Mouse (Mus musculus) heart, embryonic 12.5 days (tissue): ENCODE results near the gene Nckap5. TPM values are rescaled to one million over a fixed set of nuclear protein-coding genes. Genes with fewer than 3 reads are reported as not detected.
"Not testable (repeated sequence)": the region's sequence is repeated elsewhere in the genome, so short reads cannot be mapped to it uniquely, and the experiment has no call there.

Experiments used
- ATAC-seq: fragments of 200-750 bp; cut with Nextera tagmentation; 2 replicates; pipeline ENCODE4 v1.8.0; 2017; ENCODE audit warnings: moderate TSS enrichment, moderate library complexity; ENCODE audit not compliant: insufficient number of reproducible peaks, low FRiP score
- H3K27ac ChIP-seq: fragments of 300-500 bp; sonication (generic); 2 replicates; pipeline ENCODE4 v1.5.1; 2016; ENCODE audit warnings: mild to moderate bottlenecking, moderate library complexity; ENCODE audit not compliant: poor library complexity, severe bottlenecking
- H3K27me3 ChIP-seq: fragments of 300-500 bp; sonication (generic); replicated peaks from 2 replicates; pipeline ENCODE4 v1.6.1; 2016; ENCODE audit warnings: mild to moderate bottlenecking, moderate library complexity
- H3K36me3 ChIP-seq: fragments of 300-500 bp; sonication (generic); 2 replicates; pipeline ENCODE4 v1.6.1; 2016; ENCODE audit warnings: mild to moderate bottlenecking, moderate library complexity
- H3K4me1 ChIP-seq: fragments of 300-500 bp; sonication (generic); replicated peaks from 2 replicates; pipeline ENCODE4 v1.6.1; 2016; ENCODE audit warnings: mild to moderate bottlenecking
- H3K4me2 ChIP-seq: fragments of 300-500 bp; sonication (generic); 2 replicates; pipeline ENCODE4 v1.6.1; 2016; ENCODE audit warnings: mild to moderate bottlenecking, moderate library complexity
- H3K4me3 ChIP-seq: fragments of 300-500 bp; sonication (generic); 2 replicates; pipeline ENCODE4 v1.5.1; 2016; ENCODE audit warnings: mild to moderate bottlenecking
- H3K9ac ChIP-seq: fragments of 300-500 bp; sonication (generic); 2 replicates; pipeline ENCODE4 v1.6.1; 2016; ENCODE audit warnings: mild to moderate bottlenecking, moderate library complexity
- H3K9me3 ChIP-seq: fragments of 300-500 bp; sonication (generic); replicated peaks from 2 replicates; pipeline ENCODE4 v1.6.1; 2016; ENCODE audit warnings: mild to moderate bottlenecking, moderate library complexity
- WGBS: fragments of 180-500 bp; shearing (Covaris S2); methylation state at CpG from one replicate; pipeline ENCODE4 v1.1.7; 2016; 5-methylcytosine and 5-hydroxymethylcytosine counted together
- polyA plus RNA-seq: library from polyadenylated mRNA; unstranded; fragments of >200 nt; fragmentation: Nextera tagmentation; extraction: Ambion mirVana; gene quantifications from 2 replicates; pipeline ENCODE4 v1.2.1, GENCODE M21; 2016

Gene Nckap5
- polyA plus RNA-seq, 1 experiment from 2014 or later, result 3.8 TPM

GRCm38 (mm10) chr1:126824841-126825240, 5.8 kb downstream of the Nckap5 start:
- WGBS, result 31% methylated on average over 3 of the region's 3 CpGs
- no peaks in the 10 kb centered on the region for H3K27me3 ChIP-seq
- no peak for ATAC-seq
- H3K4me3 ChIP-seq, result no peak overlapping the region
- no peaks in the 10 kb centered on the region for H3K9me3 ChIP-seq
- no peaks in the 10 kb centered on the region for H3K36me3 ChIP-seq
- H3K27ac ChIP-seq, result no peak overlapping the region
- peaks cover 5% of the 10 kb centered on the region; the same call in 1 of the 2 replicates for H3K4me1 ChIP-seq
- no peak overlapping the region for H3K4me2 ChIP-seq
- H3K9ac ChIP-seq, result no peak overlapping the region

- WGBS, result 67% methylated on average over 6 of the region's 6 CpGs
- H3K27me3 ChIP-seq, result no peaks in the 10 kb centered on the region
- no peak overlapping the region for H3K4me3 ChIP-seq
- no peak overlapping the region for H3K27ac ChIP-seq
- peaks cover 13% of the 10 kb centered on the region for H3K4me1 ChIP-seq
- H3K4me2 ChIP-seq, result no peak overlapping the region
- ATAC-seq, result no peak
- no peak overlapping the region for H3K9ac ChIP-seq
- H3K9me3 ChIP-seq, result no peaks in the 10 kb centered on the region
- no peaks in the 10 kb centered on the region for H3K36me3 ChIP-seq
Measured at GRCm38 (mm10) chr1:126822246-126822645, 8.4 kb downstream of the Nckap5 start.

GRCm38 (mm10) chr1:126817381-126818034, 13.1 kb downstream of the Nckap5 start:
- H3K4me2 ChIP-seq, result peak overlapping the region; percentile 16; the same call in 1 of the 2 replicates
- no peaks in the 10 kb centered on the region for H3K27me3 ChIP-seq
- peaks cover 13% of the 10 kb centered on the region for H3K4me1 ChIP-seq
- peak; percentile 73; the same call in 1 of the 2 replicates for ATAC-seq
- H3K9me3 ChIP-seq, result 0 out of 2 replicates have a peak, but pooled peaks cover 3% of the 10 kb centered on the region
- whole genome bisulfite sequencing, result 18% methylated on average over 9 of the region's 9 CpGs
- no peak overlapping the region for H3K27ac ChIP-seq
- no peaks in the 10 kb centered on the region for H3K36me3 ChIP-seq
- H3K9ac ChIP-seq, result no peak overlapping the region
- no peak overlapping the region for H3K4me3 ChIP-seq

- H3K36me3 ChIP-seq, result no peaks in the 10 kb centered on the region
- no peak overlapping the region for H3K9ac ChIP-seq
- H3K27me3 ChIP-seq, result no peaks in the 10 kb centered on the region
- no peak overlapping the region for H3K4me3 ChIP-seq
- peaks cover 3% of the 10 kb centered on the region; the same call in 1 of the 2 replicates for H3K4me1 ChIP-seq
- H3K4me2 ChIP-seq, result no peak overlapping the region
- no peak overlapping the region for H3K27ac ChIP-seq
- 65% methylated on average over 3 of the region's 3 CpGs for WGBS
- ATAC-seq, result no peak
- no peaks in the 10 kb centered on the region for H3K9me3 ChIP-seq
Measured at GRCm38 (mm10) chr1:126806994-126807611, 23.5 kb downstream of the Nckap5 start.

GRCm38 (mm10) chr1:126806548-126806947, 24.1 kb downstream of the Nckap5 start:
- no peak for ATAC-seq
- 52% methylated on average over 7 of the region's 7 CpGs for WGBS
- H3K4me3 ChIP-seq, result no peak overlapping the region

GRCm38 (mm10) chr1:126802405-126802804, 28.2 kb downstream of the Nckap5 start:
- no peak overlapping the region for H3K9ac ChIP-seq
- H3K27ac ChIP-seq, result 0 out of 2 replicates have a peak overlapping the region, but pooled peaks have one; percentile 40
- 69% methylated on average over 3 of the region's 3 CpGs for WGBS

More at GRCm38 (mm10) chr1:126806548-126806947, 24.1 kb downstream of the Nckap5 start:
- Histone ChIP-seq H3K9me3 (no peaks in the 10 kb centered on the region), H3K27me3 (no peaks in the 10 kb centered on the region), H3K9ac (no peak overlapping the region), H3K4me2 (no peak overlapping the region), H3K4me1 (peaks cover 8% of the 10 kb centered on the region), H3K36me3 (no peaks in the 10 kb centered on the region), H3K27ac (no peak overlapping the region)

GRCm38 (mm10) chr1:126801706-126802105, 28.9 kb downstream of the Nckap5 start:
- Histone ChIP-seq H3K4me3 (no peak overlapping the region), H3K4me2 (0 out of 2 replicates have a peak overlapping the region, but pooled peaks have one; percentile 7)

More at GRCm38 (mm10) chr1:126802405-126802804, 28.2 kb downstream of the Nckap5 start:
- H3K27me3 ChIP-seq, result no peaks in the 10 kb centered on the region
- no peaks in the 10 kb centered on the region for H3K9me3 ChIP-seq
- H3K36me3 ChIP-seq, result no peaks in the 10 kb centered on the region
- peaks cover 31% of the 10 kb centered on the region for H3K4me1 ChIP-seq
- no peak for ATAC-seq
- no peak overlapping the region for H3K4me2 ChIP-seq
- no peak overlapping the region for H3K4me3 ChIP-seq

GRCm38 (mm10) chr1:126799379-126799798, 31.2 kb downstream of the Nckap5 start:
- Histone ChIP-seq H3K9me3 (no peaks in the 10 kb centered on the region), H3K4me2 (peak overlapping the region; percentile 56), H3K4me3 (no peak overlapping the region), H3K9ac (no peak overlapping the region), H3K27me3 (no peaks in the 10 kb centered on the region), H3K4me1 (peaks cover 31% of the 10 kb centered on the region), H3K36me3 (no peaks in the 10 kb centered on the region), H3K27ac (peak overlapping the region; percentile 63)
- peak; percentile 84 for ATAC-seq
- 60% methylated on average over 11 of the region's 11 CpGs for WGBS

More at GRCm38 (mm10) chr1:126801706-126802105, 28.9 kb downstream of the Nckap5 start:
- Histone ChIP-seq H3K27ac (peak overlapping the region; percentile 78), H3K9ac (no peak overlapping the region), H3K36me3 (no peaks in the 10 kb centered on the region), H3K9me3 (no peaks in the 10 kb centered on the region), H3K27me3 (no peaks in the 10 kb centered on the region), H3K4me1 (peaks cover 31% of the 10 kb centered on the region)
- no peak for ATAC-seq
- 15% methylated on average over 8 of the region's 8 CpGs for WGBS

GRCm38 (mm10) chr1:126780354-126780941, 50.2 kb downstream of the Nckap5 start:
- ATAC-seq, H3K9ac ChIP-seq, H3K4me1 ChIP-seq, H3K27ac ChIP-seq, H3K4me3 ChIP-seq, H3K36me3 ChIP-seq, H3K9me3 ChIP-seq, H3K27me3 ChIP-seq, H3K4me2 ChIP-seq: not testable (repeated sequence)
- WGBS, result no CpG with 5 or more reads among the region's 2 CpGs

GRCm38 (mm10) chr1:126773947-126774346, 56.7 kb downstream of the Nckap5 start:
- not testable (repeated sequence) for H3K4me3 ChIP-seq, ATAC-seq, H3K27ac ChIP-seq, H3K4me1 ChIP-seq, H3K4me2 ChIP-seq, H3K27me3 ChIP-seq, H3K9ac ChIP-seq, H3K9me3 ChIP-seq, H3K36me3 ChIP-seq
- WGBS, result no CpG with 5 or more reads among the region's 6 CpGs

GRCm38 (mm10) chr1:126766971-126767370, 63.6 kb downstream of the Nckap5 start:
- WGBS, result 59% methylated on average over 1 of the region's 1 CpGs
- H3K4me3 ChIP-seq, result no peak overlapping the region
- no peak for ATAC-seq
- H3K36me3 ChIP-seq, result no peaks in the 10 kb centered on the region
- no peaks in the 10 kb centered on the region for H3K9me3 ChIP-seq
- H3K9ac ChIP-seq, result no peak overlapping the region
- H3K27ac ChIP-seq, result no peak overlapping the region
- H3K4me1 ChIP-seq, result no peaks in the 10 kb centered on the region
- no peak overlapping the region for H3K4me2 ChIP-seq
- H3K27me3 ChIP-seq, result no peaks in the 10 kb centered on the region
